Mouse (Mus musculus) ES-E14 (cell line): ENCODE measurements around the gene Yy1.

ENCODE experiments used
- MAFK ChIP-seq: IDR thresholded peaks from 2 replicates; pipeline ENCODE4 v1.6.1; 2014; ENCODE audit warnings: mild to moderate bottlenecking, low read depth, low read length, inconsistent platforms; ENCODE audit not compliant: insufficient read depth
- ZNF384 ChIP-seq: IDR thresholded peaks from 2 replicates; pipeline ENCODE4 v1.6.1; 2012; ENCODE audit warnings: low read depth, low read length, inconsistent platforms

GRCm38 (mm10) chr12:108760016-108760415 is 32.8 kb upstream of the Yy1 start:
- no peak for TF ChIP-seq ZNF384
- no peak for TF ChIP-seq MAFK
